Mouse (Mus musculus): ENCODE measurements around the gene Elf2.
"Not testable (repeated sequence)": the region's sequence is repeated elsewhere in the genome, so short reads cannot be mapped to it uniquely, and the experiment has no call there.

Gene Elf2

GRCm38 (mm10) chr3:51326664-51327428, 13.6 kb downstream of the Elf2 start:
- H3K27me3 ChIP-seq (ENCODE audit: control insufficient read depth, insufficient read depth, low read length, poor library complexity, severe bottlenecking), result no peaks in the 10 kb centered on the region
- no peak for DNase-seq (ENCODE audit: low read depth, low spot score)
- H3K36me3 ChIP-seq (ENCODE audit: control insufficient read depth, insufficient read depth, low read length, poor library complexity, severe bottlenecking), result 0 out of 2 replicates have a peak, but pooled peaks cover 2% of the 10 kb centered on the region

GRCm38 (mm10) chr3:51325475-51325874, 15.0 kb downstream of the Elf2 start:
- Histone ChIP-seq H3K27me3 (ENCODE audit: control insufficient read depth, insufficient read depth, low read length, poor library complexity, severe bottlenecking) (no peaks in the 10 kb centered on the region), H3K36me3 (ENCODE audit: control insufficient read depth, insufficient read depth, low read length, poor library complexity, severe bottlenecking) (0 out of 2 replicates have a peak, but pooled peaks cover 2% of the 10 kb centered on the region)
- peak; percentile 24 for DNase-seq (ENCODE audit: low read depth, low spot score)

GRCm38 (mm10) chr3:51323006-51323405, 17.5 kb downstream of the Elf2 start:
- H3K27me3 ChIP-seq (ENCODE audit: control insufficient read depth, insufficient read depth, low read length, poor library complexity, severe bottlenecking), result no peaks in the 10 kb centered on the region
- no peak for DNase-seq (ENCODE audit: low read depth, low spot score)
- H3K36me3 ChIP-seq (ENCODE audit: control insufficient read depth, insufficient read depth, low read length, poor library complexity, severe bottlenecking), result 0 out of 2 replicates have a peak, but pooled peaks cover 2% of the 10 kb centered on the region

- Histone ChIP-seq H3K27me3 (ENCODE audit: control insufficient read depth, insufficient read depth, low read length, poor library complexity, severe bottlenecking) (no peaks in the 10 kb centered on the region), H3K36me3 (ENCODE audit: control insufficient read depth, insufficient read depth, low read length, poor library complexity, severe bottlenecking) (0 out of 2 replicates have a peak, but pooled peaks cover 2% of the 10 kb centered on the region)
- DNase-seq (ENCODE audit: low read depth, low spot score), result no peak
These were observed 18.1 kb downstream of the Elf2 start for GRCm38 (mm10) chr3:51322326-51322725.

GRCm38 (mm10) chr3:51321141-51321540, 19.3 kb downstream of the Elf2 start:
- no peaks in the 10 kb centered on the region for H3K27me3 ChIP-seq (ENCODE audit: control insufficient read depth, insufficient read depth, low read length, poor library complexity, severe bottlenecking)
- H3K36me3 ChIP-seq (ENCODE audit: control insufficient read depth, insufficient read depth, low read length, poor library complexity, severe bottlenecking), result peaks cover 2% of the 10 kb centered on the region; the same call in 1 of the 2 replicates
- no peak for DNase-seq (ENCODE audit: low read depth, low spot score)

GRCm38 (mm10) chr3:51318053-51318452, 22.4 kb downstream of the Elf2 start:
- peak; percentile 47 for DNase-seq (ENCODE audit: low read depth, low spot score)

GRCm38 (mm10) chr3:51316876-51317275, 23.6 kb downstream of the Elf2 start:
- Histone ChIP-seq H3K36me3 (ENCODE audit: control insufficient read depth, insufficient read depth, low read length, poor library complexity, severe bottlenecking) (no peaks in the 10 kb centered on the region; the same call in 1 of the 2 replicates), H3K27me3 (ENCODE audit: control insufficient read depth, insufficient read depth, low read length, poor library complexity, severe bottlenecking) (no peaks in the 10 kb centered on the region)
- DNase-seq (ENCODE audit: low read depth, low spot score), result no peak

More at GRCm38 (mm10) chr3:51318053-51318452, 22.4 kb downstream of the Elf2 start:
- not testable (repeated sequence) for H3K36me3 ChIP-seq (ENCODE audit: control insufficient read depth, insufficient read depth, low read length, poor library complexity, severe bottlenecking); H3K27me3 ChIP-seq (ENCODE audit: control insufficient read depth, insufficient read depth, low read length, poor library complexity, severe bottlenecking)

GRCm38 (mm10) chr3:51311638-51312037, 28.8 kb downstream of the Elf2 start:
- Histone ChIP-seq H3K27me3 (ENCODE audit: control insufficient read depth, insufficient read depth, low read length, poor library complexity, severe bottlenecking) (no peaks in the 10 kb centered on the region), H3K36me3 (ENCODE audit: control insufficient read depth, insufficient read depth, low read length, poor library complexity, severe bottlenecking) (peaks cover 1% of the 10 kb centered on the region; the same call in 1 of the 2 replicates)
- no peak for DNase-seq (ENCODE audit: low read depth, low spot score)

- DNase-seq (ENCODE audit: low read depth, low spot score), result no peak
- Histone ChIP-seq H3K27me3 (ENCODE audit: control insufficient read depth, insufficient read depth, low read length, poor library complexity, severe bottlenecking) (no peaks in the 10 kb centered on the region), H3K36me3 (ENCODE audit: control insufficient read depth, insufficient read depth, low read length, poor library complexity, severe bottlenecking) (peaks cover 1% of the 10 kb centered on the region; the same call in 1 of the 2 replicates)
These were observed 30.4 kb downstream of the Elf2 start for GRCm38 (mm10) chr3:51310098-51310497.

GRCm38 (mm10) chr3:51306621-51307020, 33.8 kb downstream of the Elf2 start:
- Histone ChIP-seq H3K36me3 (ENCODE audit: control insufficient read depth, insufficient read depth, low read length, poor library complexity, severe bottlenecking) (peaks cover 1% of the 10 kb centered on the region; the same call in 1 of the 2 replicates), H3K27me3 (ENCODE audit: control insufficient read depth, insufficient read depth, low read length, poor library complexity, severe bottlenecking) (no peaks in the 10 kb centered on the region)
- no peak for DNase-seq (ENCODE audit: low read depth, low spot score)

- no peaks in the 10 kb centered on the region for H3K27me3 ChIP-seq (ENCODE audit: control insufficient read depth, insufficient read depth, low read length, poor library complexity, severe bottlenecking)
- peaks cover 1% of the 10 kb centered on the region; the same call in 1 of the 2 replicates for H3K36me3 ChIP-seq (ENCODE audit: control insufficient read depth, insufficient read depth, low read length, poor library complexity, severe bottlenecking)
- DNase-seq (ENCODE audit: low read depth, low spot score), result no peak
These were observed 34.5 kb downstream of the Elf2 start for GRCm38 (mm10) chr3:51305961-51306360.

GRCm38 (mm10) chr3:51302971-51303476, 37.4 kb downstream of the Elf2 start:
- no peak for DNase-seq (ENCODE audit: low read depth, low spot score)
- H3K27me3 ChIP-seq (ENCODE audit: control insufficient read depth, insufficient read depth, low read length, poor library complexity, severe bottlenecking), result no peaks in the 10 kb centered on the region
- H3K36me3 ChIP-seq (ENCODE audit: control insufficient read depth, insufficient read depth, low read length, poor library complexity, severe bottlenecking), result peaks cover 3% of the 10 kb centered on the region; the same call in 1 of the 2 replicates

GRCm38 (mm10) chr3:51301583-51301982, 38.9 kb downstream of the Elf2 start:
- no peak for DNase-seq (ENCODE audit: low read depth, low spot score)
- H3K27me3 ChIP-seq (ENCODE audit: control insufficient read depth, insufficient read depth, low read length, poor library complexity, severe bottlenecking), result no peaks in the 10 kb centered on the region
- H3K36me3 ChIP-seq (ENCODE audit: control insufficient read depth, insufficient read depth, low read length, poor library complexity, severe bottlenecking), result peaks cover 2% of the 10 kb centered on the region; the same call in 1 of the 2 replicates

GRCm38 (mm10) chr3:51296790-51297189, 43.7 kb downstream of the Elf2 start:
- no peaks in the 10 kb centered on the region for H3K27me3 ChIP-seq (ENCODE audit: control insufficient read depth, insufficient read depth, low read length, poor library complexity, severe bottlenecking)
- DNase-seq (ENCODE audit: low read depth, low spot score), result no peak
- H3K36me3 ChIP-seq (ENCODE audit: control insufficient read depth, insufficient read depth, low read length, poor library complexity, severe bottlenecking), result peaks cover 2% of the 10 kb centered on the region; the same call in 1 of the 2 replicates

- DNase-seq (ENCODE audit: low read depth, low spot score), result no peak
- Histone ChIP-seq H3K27me3 (ENCODE audit: control insufficient read depth, insufficient read depth, low read length, poor library complexity, severe bottlenecking) (no peaks in the 10 kb centered on the region), H3K36me3 (ENCODE audit: control insufficient read depth, insufficient read depth, low read length, poor library complexity, severe bottlenecking) (peaks cover 2% of the 10 kb centered on the region; the same call in 1 of the 2 replicates)
These were observed 45.2 kb downstream of the Elf2 start for GRCm38 (mm10) chr3:51295225-51295624.

All from splenic B cell, adult 2 months (primary cell).